Mouse (Mus musculus) colon, adult 2 months (tissue): Measurements from ENCODE around the gene Serpine3. TPM values are rescaled to one million over a fixed set of nuclear protein-coding genes. Genes with fewer than 3 reads are reported as not detected.

Source experiments
- polyA plus RNA-seq: library from polyadenylated mRNA; depleted of rRNA; stranded (reverse); fragments of >200 nt; gene quantifications from 2 replicates; pipeline ENCODE4 v1.2.3, GENCODE M21; 2012; rRNA removed

The Serpine3 gene
- polyA plus RNA-seq = not detected in 2 replicates

GRCm38 (mm10) chr14:62663367-62663766 is at the start of gene Serpine3:
Gene Serpine3, plus strand, starts transcription at chr14:62663667.

Other genes with a start within 250 kb of the Serpine3 start
- gene Gucy1b2, start 207.4 kb upstream of the Serpine3 start, polyA plus RNA-seq = not detected in 2 replicates
- 27.0 and 35.6 TPM in 2 replicates for gene Fam124a, start 107.9 kb upstream of the Serpine3 start, polyA plus RNA-seq
- not detected in 2 replicates for gene Gm4131, start 96.7 kb upstream of the Serpine3 start, polyA plus RNA-seq
- 6.5 and 6.9 TPM in 2 replicates for gene Ints6, start 97.5 kb downstream of the Serpine3 start, polyA plus RNA-seq
- 2.7 and 3.4 TPM in 2 replicates for gene Wdfy2, start 174.0 kb downstream of the Serpine3 start, polyA plus RNA-seq